Mouse (Mus musculus) cerebellum, adult 2 months (tissue): Measurements from ENCODE around the gene Nat8l.

Source experiments
- CTCF ChIP-seq: fragments of 200-500 bp; IDR thresholded peaks from 2 replicates; pipeline ENCODE4 v1.5.1; 2011; ENCODE audit warnings: low read depth, mild to moderate bottlenecking, control low read depth, low read length, moderate library complexity, borderline replicate concordance; ENCODE audit not compliant: insufficient read depth
- POLR2A ChIP-seq: fragments of 200-500 bp; IDR thresholded peaks from 2 replicates; pipeline ENCODE4 v1.6.1; 2011; ENCODE audit warnings: low read length, control low read depth, borderline replicate concordance; ENCODE audit not compliant: insufficient read depth

- TF ChIP-seq POLR2A (no peak), CTCF (no peak)
These were observed 34.3 kb downstream of the Nat8l start for GRCm38 (mm10) chr5:34030101-34030500.
